Mouse (Mus musculus) kidney, adult 8-10 months (tissue): ENCODE measurements around the gene AY074887.
A peak's percentile ranks its signal among the peaks of the same experiment; 100 is the strongest.
"Not testable (repeated sequence)": the region's sequence is repeated elsewhere in the genome, so short reads cannot be mapped to it uniquely, and the experiment has no call there.

Experiments
- DNase-seq, 2 experiments: peaks; one replicate each; pipeline ENCODE4 v3.0.0; 2022

AY074887 gene

DNA sequence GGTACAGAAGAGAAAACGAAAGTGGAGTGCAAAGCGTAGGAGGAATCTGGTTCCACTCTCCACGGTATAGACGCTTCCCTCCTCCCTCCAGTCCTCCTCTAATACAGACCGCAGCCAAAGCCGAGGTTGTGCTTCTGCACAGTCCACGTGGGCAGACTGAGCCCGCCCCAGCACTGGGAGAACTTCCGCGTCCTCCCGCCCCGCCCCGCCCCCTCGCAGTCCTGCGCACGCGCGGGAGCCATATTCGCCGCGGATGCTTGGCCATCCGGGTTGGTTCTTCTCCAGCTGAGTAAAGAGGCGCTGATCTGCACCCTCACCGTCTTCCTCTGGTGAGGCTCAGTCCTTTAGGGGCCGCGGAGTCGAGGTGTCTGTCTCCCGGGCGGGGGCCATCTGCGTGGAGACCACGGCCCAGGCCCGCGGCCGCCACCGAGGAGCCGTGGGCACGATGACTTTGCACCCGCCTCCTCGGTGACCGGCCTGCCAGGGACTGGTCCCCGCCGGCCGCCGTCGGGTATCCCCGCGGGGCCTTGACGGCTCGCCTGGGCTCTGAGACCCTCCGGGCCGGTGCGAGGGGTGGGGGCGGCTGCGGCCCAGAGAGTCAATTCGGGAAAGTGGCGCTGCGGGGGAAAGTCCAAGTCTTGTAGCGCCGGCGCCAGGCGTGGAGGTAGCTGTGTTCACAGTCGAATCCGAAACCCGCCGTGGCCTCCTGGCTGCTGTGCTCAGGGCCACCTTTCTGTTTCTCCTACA lies at the start of gene AY074887, which contains the start of gene Psma4:
AY074887 (minus strand) TSS at position 424 of the 747 bp plus-strand sequence.
Psma4 (plus strand) TSS at position 216 of the 747 bp plus-strand sequence.
- peak; percentile 86 to 87 for DNase-seq

- DNase-seq = no peak
Observed at GRCm38 (mm10) chr9:54995645-54996044, 44.8 kb upstream of the AY074887 start.

DNA sequence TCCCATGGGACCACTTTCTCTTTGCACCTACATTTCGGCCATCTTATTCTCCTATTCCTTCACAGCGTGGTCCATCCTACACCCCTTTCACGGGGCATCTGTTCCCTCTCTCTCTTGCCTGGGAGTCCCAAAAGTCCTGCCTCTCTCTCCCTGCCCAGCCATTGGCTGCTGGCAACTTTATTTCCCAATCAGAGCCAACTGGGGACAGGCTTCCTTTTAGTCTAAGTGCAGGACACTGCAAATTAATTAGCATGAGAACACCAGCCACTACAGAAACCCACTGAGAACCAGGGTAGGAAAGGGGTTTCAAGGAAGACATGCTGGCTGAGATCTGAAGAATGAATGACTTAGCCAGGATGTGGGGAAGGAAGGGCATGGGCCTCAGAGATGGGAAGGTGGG lies 43.6 kb upstream of the AY074887 start:
- DNase-seq = no peak

GRCm38 (mm10) chr9:54990362-54990761 lies 39.6 kb upstream of the AY074887 start:
- no peak for DNase-seq

DNA sequence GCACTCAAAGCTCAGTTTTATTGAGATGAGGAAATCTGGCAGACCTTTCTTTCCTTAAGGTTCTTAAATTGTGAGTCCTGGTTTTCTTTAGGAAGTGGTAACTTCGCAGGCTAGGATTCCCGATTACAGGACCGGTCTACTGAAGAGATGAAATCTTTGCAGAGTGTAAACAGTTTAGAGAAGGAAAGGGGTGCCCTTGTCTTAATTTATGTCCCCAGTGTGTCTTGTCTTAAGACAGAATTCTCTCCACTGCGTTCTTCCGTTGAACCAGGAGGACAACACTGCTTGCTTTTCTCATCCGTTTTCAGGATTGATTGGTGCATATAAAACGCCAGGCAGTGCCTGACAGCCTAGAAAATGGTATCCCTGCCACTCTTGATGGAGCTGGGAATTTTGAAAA lies 31.6 kb upstream of the AY074887 start:
- no peak for DNase-seq

- peak in 1 of 2 experiments; percentile 21 for DNase-seq
Observed at GRCm38 (mm10) chr9:54981291-54982191, 30.7 kb upstream of the AY074887 start.

GRCm38 (mm10) chr9:54980674-54981073 lies 29.9 kb upstream of the AY074887 start, which contains the start of gene Chrna5:
Gene Chrna5 (plus strand): TSS chr9:54980880.
- DNase-seq = no peak

GRCm38 (mm10) chr9:54969972-54970637 lies 19.3 kb upstream of the AY074887 start:
- DNase-seq = no peak

GRCm38 (mm10) chr9:54963669-54964068 lies 12.9 kb upstream of the AY074887 start:
- DNase-seq = no peak

DNA sequence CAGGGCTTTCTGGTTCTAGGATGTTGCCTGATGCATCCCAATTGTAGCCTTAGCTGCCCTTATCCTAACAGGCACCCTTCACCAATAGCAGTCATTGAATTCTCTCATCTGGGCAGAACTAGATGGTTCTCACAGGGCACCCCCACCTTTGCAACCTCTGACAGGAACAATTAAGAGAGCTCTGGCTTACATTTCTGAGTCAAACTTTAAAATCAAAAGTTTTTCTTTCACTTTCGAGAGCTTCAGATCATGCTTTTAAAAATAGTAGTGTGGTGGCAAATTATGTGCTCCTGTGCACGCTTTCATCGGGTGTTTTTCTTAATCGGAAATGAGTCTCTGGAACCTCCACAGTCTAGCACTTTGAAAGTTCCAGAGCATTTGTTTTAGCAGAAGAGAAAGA lies 10.3 kb upstream of the AY074887 start:
- DNase-seq = no peak

- DNase-seq = not testable (repeated sequence)
Observed at GRCm38 (mm10) chr9:54950162-54950561, 636 bp downstream of the AY074887 start.

DNA sequence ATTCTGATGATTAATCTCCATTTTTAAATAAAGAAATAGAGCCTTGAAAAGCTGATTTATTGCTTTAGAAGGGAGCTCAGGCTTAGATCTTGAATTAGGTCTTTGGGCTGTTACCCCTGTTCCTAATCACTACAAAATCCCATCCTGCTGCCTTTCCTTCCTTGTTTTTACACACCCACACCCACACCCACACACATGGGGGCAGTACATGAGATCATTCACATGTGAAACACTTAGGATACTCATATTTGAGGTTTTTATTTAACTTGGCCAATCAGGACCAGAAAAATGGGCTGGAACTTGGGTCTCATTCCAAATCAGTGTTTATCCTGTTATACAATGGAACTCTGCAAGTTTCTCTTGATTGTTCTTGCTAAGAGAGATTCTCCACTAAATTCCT lies 1.3 kb downstream of the AY074887 start:
- DNase-seq = no peak

DNA sequence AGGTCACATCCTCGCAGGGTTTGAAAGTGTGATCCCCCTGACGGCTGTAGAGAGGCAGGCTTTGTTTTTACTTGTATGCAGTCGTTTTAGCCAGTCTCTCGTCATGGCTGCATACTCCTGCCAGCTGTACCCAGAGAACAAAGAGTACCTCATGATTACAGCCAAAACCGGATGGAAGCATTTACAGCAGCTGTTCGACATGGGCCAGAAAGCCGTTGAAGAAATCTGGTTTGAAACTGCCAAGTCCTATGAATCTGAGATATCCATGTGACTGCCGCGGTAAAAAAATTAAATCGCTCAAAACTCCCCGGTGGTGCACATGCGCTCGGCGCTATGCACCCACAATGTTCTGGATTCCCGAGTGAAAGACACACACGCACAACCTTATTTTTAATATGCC lies 4.5 kb downstream of the AY074887 start:
- DNase-seq = no peak

- DNase-seq = no peak
Observed at GRCm38 (mm10) chr9:54944467-54944866, 6.3 kb downstream of the AY074887 start.

GRCm38 (mm10) chr9:54942071-54942470 lies 8.7 kb downstream of the AY074887 start:
- DNase-seq = peak; percentile 64

DNA sequence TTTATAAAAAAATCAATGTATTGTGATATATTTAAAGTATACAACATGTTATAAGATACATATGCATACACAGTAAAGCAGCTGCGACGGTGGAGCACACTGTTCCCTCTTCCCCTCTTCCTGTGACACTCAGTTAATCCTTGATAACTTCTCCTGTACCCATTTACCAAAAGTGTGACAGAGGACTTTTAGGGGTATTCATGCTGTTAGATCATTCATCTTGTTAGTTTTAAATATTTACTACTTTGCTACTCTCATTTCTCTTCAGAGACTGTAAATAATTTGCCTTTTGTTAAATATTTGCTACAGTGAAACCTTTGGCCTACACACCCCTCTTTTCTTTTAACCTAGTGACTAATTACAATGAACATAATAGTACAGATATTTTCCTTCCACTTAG lies 18.4 kb downstream of the AY074887 start:
- DNase-seq = peak in 1 of 2 experiments; percentile 76

DNA sequence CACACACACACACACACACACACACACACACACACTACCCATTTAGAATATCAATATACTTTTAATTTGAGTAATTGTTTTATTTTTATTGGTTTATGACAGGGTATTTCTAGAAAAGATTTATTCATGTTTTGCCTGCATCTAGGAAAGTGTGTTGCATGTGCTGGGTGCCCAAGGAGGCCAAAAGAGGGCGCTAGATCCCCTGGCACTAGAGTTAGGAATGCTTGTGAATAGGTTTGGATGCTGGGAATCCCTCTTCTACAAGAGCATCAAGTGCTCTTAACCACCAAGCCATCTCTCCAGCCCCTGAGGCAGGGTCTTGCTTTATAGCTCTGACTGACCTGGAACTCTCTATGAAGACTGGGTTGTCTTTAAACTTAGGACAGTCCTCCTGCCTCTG lies 19.0 kb downstream of the AY074887 start:
- peak in 1 of 2 experiments; percentile 49 for DNase-seq

DNA sequence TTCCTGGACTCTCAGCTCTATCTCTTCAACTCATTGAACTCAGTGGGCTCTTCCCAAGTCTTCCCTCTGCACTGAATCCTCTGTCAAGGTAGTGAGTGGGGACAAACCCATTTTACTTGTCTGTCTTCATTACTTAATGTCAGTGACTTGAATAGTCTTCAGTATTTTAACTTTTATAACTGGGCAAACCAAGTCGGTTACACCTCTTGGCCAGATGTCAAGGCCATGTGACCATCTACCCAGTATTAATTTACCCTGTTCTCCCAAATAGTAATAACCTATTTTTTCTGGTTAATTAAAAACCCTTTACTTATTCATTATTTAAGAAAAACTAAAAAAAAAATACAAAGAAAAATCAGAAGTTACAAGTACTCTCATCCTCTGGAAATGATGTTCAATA lies 20.1 kb downstream of the AY074887 start:
- peak; percentile 54 to 76 for DNase-seq

- peak; percentile 61 to 74 for DNase-seq
Observed at GRCm38 (mm10) chr9:54919946-54920345, 30.9 kb downstream of the AY074887 start.

- no peak for DNase-seq
Observed at GRCm38 (mm10) chr9:54918781-54919180, 32.0 kb downstream of the AY074887 start.

DNA sequence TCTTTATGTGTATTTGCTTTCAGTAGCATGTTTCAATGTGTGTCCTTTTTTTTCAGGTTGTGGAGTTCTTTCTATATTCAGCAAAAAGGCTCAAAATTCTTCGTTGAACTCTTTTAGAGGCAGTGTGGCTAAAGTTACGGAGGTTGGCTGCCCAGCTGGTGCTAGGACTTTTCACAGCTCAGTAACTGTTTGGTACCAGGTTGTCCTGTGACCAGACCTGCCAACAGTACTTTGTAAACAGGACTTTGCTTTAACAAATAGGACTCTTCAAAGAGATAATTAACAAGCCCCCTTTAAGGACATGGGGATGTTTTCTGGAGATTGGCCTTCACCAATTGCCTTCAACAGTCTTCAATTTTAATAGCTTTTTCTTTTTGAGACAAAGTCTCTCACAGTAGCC lies 32.6 kb downstream of the AY074887 start:
- peak; percentile 39 to 57 for DNase-seq

GRCm38 (mm10) chr9:54917010-54917677 lies 33.7 kb downstream of the AY074887 start, which contains the start of gene Hykk:
Gene Hykk (plus strand): TSS chr9:54917283.
- DNase-seq = peak; percentile 94 to 97
